Mouse (Mus musculus) left cerebral cortex, adult 2 months (tissue): Measurements from ENCODE around the gene Siglece. TPM values are rescaled to one million over a fixed set of nuclear protein-coding genes. Genes with fewer than 3 reads are reported as not detected.

ENCODE experiments used
- DNase-seq, 2 experiments: peaks; one replicate each; pipeline ENCODE4 v3.0.0; 2021 to 2022; ENCODE audit warnings: low spot score in 2 of 2, mixed read lengths in 1 of 2; ENCODE audit errors: extremely low spot score in 1 of 2
- H3K27ac ChIP-seq: fragments of 200-600 bp; 2 replicates; pipeline ENCODE4 v1.8.1; 2022
- H3K4me3 ChIP-seq: fragments of 200-600 bp; 2 replicates; pipeline ENCODE4 v1.8.1; 2022
- CTCF ChIP-seq: fragments of 200-600 bp; IDR thresholded peaks from 2 replicates; pipeline ENCODE4 v1.8.1; 2022; ENCODE audit warnings: antibody characterized with exemption, mild to moderate bottlenecking, moderate library complexity
- intact Hi-C: fragments of 180-260 bp; cut with DNase I; formaldehyde crosslinking; loops from one replicate; pipeline ENCODE4 v1.15.1; 2025
- total RNA-seq, 2 experiments: library from RNA; stranded (reverse); gene quantifications; 2 replicates each; pipeline ENCODE4 v1.2.3; 2021

Gene Siglece
- total RNA-seq, 2 experiments from 2014 or later: 1.3 to 1.5 TPM

DNA sequence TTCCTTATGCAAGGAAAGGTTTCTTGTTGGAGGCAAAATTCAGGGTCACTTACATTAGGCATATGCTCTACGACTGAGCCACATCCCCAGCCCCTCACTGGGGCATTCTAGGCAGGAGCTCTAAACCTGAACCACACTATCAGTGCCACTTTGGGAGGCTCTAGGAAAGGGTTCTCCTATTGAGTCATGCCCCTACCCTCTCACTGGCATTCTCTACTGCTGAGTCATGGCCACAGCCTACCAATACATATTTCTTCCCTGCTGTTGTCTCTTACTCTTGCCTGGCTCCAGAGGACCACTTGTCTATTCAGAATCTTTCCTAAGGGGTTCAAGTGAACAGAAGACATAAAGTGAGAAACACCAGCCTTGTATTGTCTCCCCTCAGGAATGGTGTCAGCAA lies 2.8 kb upstream of the Siglece start:
- intact Hi-C loops: no loop called here
- TF ChIP-seq CTCF: no peak
- DNase-seq: no peak

DNA sequence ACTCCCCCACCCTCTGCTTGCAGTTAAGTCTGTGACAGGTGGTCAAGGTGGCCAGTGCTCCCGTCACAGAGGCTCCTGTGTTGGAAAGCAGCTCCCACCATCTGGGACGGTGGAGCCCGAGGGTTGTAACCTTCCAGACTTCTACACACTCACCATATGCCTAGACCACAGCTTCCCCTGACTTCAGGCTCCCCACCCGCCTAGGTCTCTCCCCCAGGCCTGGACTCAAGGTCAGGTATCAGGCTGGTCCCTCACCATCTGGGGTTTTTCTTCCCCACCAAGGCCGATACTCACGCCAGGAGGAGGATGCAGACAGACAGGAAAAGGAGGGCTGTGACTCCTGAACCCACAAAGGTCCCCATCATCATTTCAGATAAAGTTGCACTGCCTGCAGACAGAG lies 3.7 kb downstream of the Siglece start:
- intact Hi-C loops: no loop called here
- no peak for DNase-seq
- Histone ChIP-seq H3K4me3 (no peak overlapping the region), H3K27ac (no peak overlapping the region)
- no peak for TF ChIP-seq CTCF

More for the DNA sequence above, 2.8 kb upstream of the Siglece start:
- Histone ChIP-seq H3K4me3 (no peak overlapping the region), H3K27ac (no peak overlapping the region)

DNA sequence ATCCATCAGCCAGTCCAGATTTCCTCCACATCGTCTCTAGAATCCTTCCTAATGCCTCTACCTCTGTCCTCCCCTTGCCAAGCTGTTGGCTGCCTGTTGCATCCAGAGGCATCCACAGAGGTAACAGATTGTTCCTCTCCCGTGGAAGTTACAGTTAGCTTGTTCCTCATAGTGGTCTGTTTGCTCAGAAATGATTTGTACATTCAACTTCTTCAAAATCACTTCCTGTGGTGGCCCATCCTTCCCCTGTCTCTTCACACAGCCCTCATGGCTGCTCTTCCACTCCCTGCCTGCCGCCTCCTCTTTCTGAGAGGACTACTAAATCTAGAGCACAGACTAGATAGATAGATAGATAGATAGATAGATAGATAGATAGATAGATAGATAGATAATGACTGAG lies 5.4 kb downstream of the Siglece start:
- no peak for TF ChIP-seq CTCF
- H3K4me3 ChIP-seq: no peak overlapping the region
- H3K27ac ChIP-seq: no peak overlapping the region
- no peak for DNase-seq
- intact Hi-C loops: no loop called here

- no peak for TF ChIP-seq CTCF
- no peak overlapping the region for H3K4me3 ChIP-seq
- intact Hi-C loops: no loop called here
- no peak for DNase-seq
- H3K27ac ChIP-seq: no peak overlapping the region
These were observed 7.3 kb downstream of the Siglece start for GRCm38 (mm10) chr7:43652683-43653082.

DNA sequence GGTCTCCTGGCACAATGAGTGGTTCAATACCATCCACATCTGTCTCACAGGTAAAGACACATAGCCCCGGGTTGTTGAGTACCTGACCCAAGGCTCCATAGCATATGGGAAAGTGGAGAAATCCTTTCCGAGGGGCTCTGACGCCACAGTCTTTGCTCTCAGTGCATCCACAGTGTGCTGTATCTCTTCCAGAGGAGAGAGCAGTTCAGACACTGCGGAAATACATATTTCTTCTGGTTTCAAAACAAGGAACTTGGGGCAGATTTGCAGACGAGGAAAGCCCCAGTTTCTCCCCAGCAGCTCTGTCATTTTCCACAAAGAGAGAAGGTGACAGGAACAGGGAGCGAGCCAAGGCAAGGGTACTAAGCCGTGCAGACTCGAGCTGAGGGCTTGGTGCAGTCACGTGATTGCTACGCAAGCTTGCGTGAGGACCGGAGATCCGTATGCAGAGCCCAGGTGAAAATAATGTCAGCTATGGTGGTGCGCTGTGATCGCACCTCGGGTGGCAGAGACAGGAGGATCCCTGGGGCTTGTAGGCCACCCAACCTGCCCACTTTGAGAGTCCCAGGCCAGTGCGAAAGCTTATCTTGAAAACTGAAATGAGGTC lies 16.8 kb downstream of the Siglece start:
- Histone ChIP-seq H3K27ac (no peak overlapping the region), H3K4me3 (no peak overlapping the region)
- DNase-seq: no peak
- no peak for TF ChIP-seq CTCF
- intact Hi-C loops: no loop called here

- no peak for TF ChIP-seq CTCF
- intact Hi-C loops: no loop called here
- Histone ChIP-seq H3K27ac (no peak overlapping the region), H3K4me3 (no peak overlapping the region)
- DNase-seq: no peak
These were observed 17.4 kb downstream of the Siglece start for GRCm38 (mm10) chr7:43642587-43642986.

DNA sequence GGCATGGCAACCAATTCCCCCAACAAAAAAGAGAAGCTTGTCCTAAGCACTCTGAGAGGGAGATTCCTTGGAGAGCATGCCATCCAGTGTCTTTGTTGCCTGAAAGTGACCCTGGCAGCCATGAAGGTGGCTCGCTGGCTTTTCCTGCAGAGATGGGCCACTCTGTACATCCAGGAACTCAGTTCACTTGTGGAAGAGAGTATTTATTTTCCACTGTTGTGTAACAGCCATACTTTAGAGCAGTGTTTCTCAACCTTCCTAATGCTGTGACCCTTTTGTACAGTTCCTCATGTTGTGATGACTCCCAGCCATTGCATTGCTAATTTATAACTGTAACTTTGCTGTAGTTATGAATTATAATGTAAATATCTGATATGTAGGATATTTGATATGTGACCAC lies 22.8 kb downstream of the Siglece start:
- Histone ChIP-seq H3K27ac (no peak overlapping the region), H3K4me3 (no peak overlapping the region)
- TF ChIP-seq CTCF: no peak
- intact Hi-C loops: no loop called here
- no peak for DNase-seq

GRCm38 (mm10) chr7:43636194-43636593 lies 23.8 kb downstream of the Siglece start:
- no peak for DNase-seq
- intact Hi-C loops: no loop called here

GRCm38 (mm10) chr7:43634500-43634899 lies 25.5 kb downstream of the Siglece start, which contains the start of gene Ceacam18:
TSS of gene Ceacam18 (plus strand) at chr7:43634707.
- intact Hi-C loops: no loop called here
- DNase-seq: no peak
- TF ChIP-seq CTCF: no peak
- Histone ChIP-seq H3K27ac (no peak within 1 kb of the TSS), H3K4me3 (no peak within 1 kb of the TSS)

More at GRCm38 (mm10) chr7:43636194-43636593, 23.8 kb downstream of the Siglece start:
- TF ChIP-seq CTCF: no peak
- Histone ChIP-seq H3K4me3 (no peak overlapping the region), H3K27ac (no peak overlapping the region)

- intact Hi-C loops: no loop called here
- H3K27ac ChIP-seq: no peak overlapping the region
- TF ChIP-seq CTCF: no peak
- DNase-seq: no peak
- H3K4me3 ChIP-seq: no peak overlapping the region
These were observed 26.0 kb downstream of the Siglece start for GRCm38 (mm10) chr7:43633940-43634339.

DNA sequence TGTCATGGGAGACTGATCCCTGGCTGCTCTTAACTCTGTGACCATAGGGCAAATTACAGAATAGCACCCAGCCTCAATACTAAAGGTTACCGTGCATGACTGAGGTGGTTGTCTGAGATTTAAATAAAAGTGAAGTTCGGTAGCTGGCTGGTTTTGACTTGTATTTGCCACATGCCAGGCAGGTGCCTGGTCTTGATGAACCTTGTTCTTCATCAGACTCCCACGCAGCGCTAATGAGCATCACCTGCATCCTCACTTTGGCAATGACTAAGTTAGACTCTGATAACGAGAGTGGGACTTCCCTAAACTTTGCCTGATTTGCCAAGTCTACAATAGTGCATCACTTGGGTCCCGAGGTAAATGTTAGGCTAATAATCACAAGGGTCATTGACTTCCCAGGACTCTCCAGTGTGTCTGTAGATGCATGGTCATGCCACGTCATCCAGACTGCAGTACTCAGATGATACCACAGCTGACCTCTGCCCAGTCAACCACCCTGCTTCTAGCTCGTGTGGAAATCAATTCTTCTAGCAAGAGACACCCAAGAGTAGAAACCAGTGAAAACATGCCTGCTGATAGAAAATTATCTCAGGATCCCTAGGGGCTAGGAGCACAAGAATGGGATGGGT lies 34.1 kb downstream of the Siglece start:
- no peak overlapping the region for H3K4me3 ChIP-seq
- TF ChIP-seq CTCF: no peak
- no peak overlapping the region for H3K27ac ChIP-seq
- DNase-seq: no peak
- intact Hi-C loops: no loop called here

DNA sequence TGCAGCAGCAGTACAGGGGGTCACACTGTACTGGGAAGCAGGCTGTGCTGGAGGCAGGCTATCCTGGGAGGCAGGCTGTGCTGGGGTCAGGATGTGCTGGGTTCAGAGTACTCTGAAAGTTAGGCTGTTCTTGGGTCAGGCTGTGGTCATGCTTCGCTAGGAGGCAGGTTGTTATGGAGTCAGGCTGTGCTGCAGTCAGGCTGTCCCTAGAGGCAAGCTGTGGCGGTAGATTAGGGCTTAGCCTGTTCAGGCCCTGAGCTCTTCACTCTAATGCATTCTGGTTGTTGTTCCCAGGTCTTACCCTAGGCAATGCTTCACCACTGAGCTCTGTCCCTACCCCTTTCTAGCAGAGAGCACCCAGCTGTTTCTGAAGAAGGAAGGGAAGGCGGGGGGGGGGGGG lies 34.9 kb downstream of the Siglece start:
- Histone ChIP-seq H3K4me3 (no peak overlapping the region), H3K27ac (no peak overlapping the region)
- TF ChIP-seq CTCF: no peak
- no peak for DNase-seq
- intact Hi-C loops: no loop called here

GRCm38 (mm10) chr7:43623819-43624218 lies 36.1 kb downstream of the Siglece start:
- no peak for TF ChIP-seq CTCF
- intact Hi-C loops: no loop called here
- Histone ChIP-seq H3K4me3 (no peak overlapping the region), H3K27ac (no peak overlapping the region)
- no peak for DNase-seq
